Mouse (Mus musculus) kidney, adult 2 months (tissue): ENCODE results near the gene Gpr158.

Source experiments
- CTCF ChIP-seq: fragments of 200-500 bp; conservative IDR thresholded peaks from 2 replicates; pipeline ENCODE4 v1.5.1; 2011; ENCODE audit warnings: low read depth, mild to moderate bottlenecking, control low read depth, low read length, moderate library complexity, mixed read lengths; ENCODE audit not compliant: insufficient read depth, insufficient read length
- POLR2A ChIP-seq: fragments of 200-500 bp; IDR thresholded peaks from one replicate; pipeline ENCODE4 v1.6.1; 2011; ENCODE audit warnings: low read depth, low read length, control low read depth

GRCm38 (mm10) chr2:21676839-21677123 is 309.4 kb downstream of the Gpr158 start:
- TF ChIP-seq POLR2A: no peak
- TF ChIP-seq CTCF: no peak
